Mouse (Mus musculus) forebrain, embryonic 13.5 days (tissue): ENCODE measurements around the gene Nsg1. TPM values are rescaled to one million over a fixed set of nuclear protein-coding genes. Genes with fewer than 3 reads are reported as not detected.

Source experiments
- ATAC-seq: fragments of 200-750 bp; cut with Nextera tagmentation; 2 replicates; pipeline ENCODE4 v1.8.0; 2017
- H3K27ac ChIP-seq: fragments of 300-500 bp; sonication (generic); 2 replicates; pipeline ENCODE4 v1.5.1; 2015; ENCODE audit warnings: inconsistent platforms, mild to moderate bottlenecking, moderate library complexity
- H3K27me3 ChIP-seq: fragments of 300-500 bp; sonication (generic); 2 replicates; pipeline ENCODE4 v1.6.1; 2015; ENCODE audit warnings: mild to moderate bottlenecking, inconsistent platforms
- H3K36me3 ChIP-seq: fragments of 300-500 bp; sonication (generic); 2 replicates; pipeline ENCODE4 v1.6.1; 2015; ENCODE audit warnings: mild to moderate bottlenecking, inconsistent platforms; ENCODE audit not compliant: poor library complexity, severe bottlenecking
- H3K4me1 ChIP-seq: fragments of 300-500 bp; sonication (generic); 2 replicates; pipeline ENCODE4 v1.6.1; 2015; ENCODE audit warnings: inconsistent platforms
- H3K4me2 ChIP-seq: fragments of 300-500 bp; sonication (generic); 2 replicates; pipeline ENCODE4 v1.6.1; 2015; ENCODE audit warnings: inconsistent platforms, mild to moderate bottlenecking, moderate library complexity
- H3K4me3 ChIP-seq: fragments of 300-500 bp; sonication (generic); 2 replicates; pipeline ENCODE4 v1.5.1; 2015; ENCODE audit warnings: mild to moderate bottlenecking, inconsistent platforms
- H3K9ac ChIP-seq: fragments of 300-500 bp; sonication (generic); 2 replicates; pipeline ENCODE4 v1.6.1; 2015; ENCODE audit warnings: mild to moderate bottlenecking, inconsistent platforms
- H3K9me3 ChIP-seq: fragments of 300-500 bp; sonication (generic); replicated peaks from 2 replicates; pipeline ENCODE4 v1.6.1; 2016; ENCODE audit warnings: inconsistent platforms
- WGBS: fragments of 180-500 bp; shearing (Covaris S2); methylation state at CpG from one replicate; pipeline ENCODE4 v1.1.7; 2015; 5-methylcytosine and 5-hydroxymethylcytosine counted together
- polyA plus RNA-seq: library from polyadenylated mRNA; unstranded; fragments of >200 nt; fragmentation: Nextera tagmentation; extraction: Ambion mirVana; gene quantifications from 2 replicates; pipeline ENCODE4 v1.2.1, GENCODE M21; 2015

Gene Nsg1
- polyA plus RNA-seq = 636 and 754 TPM in 2 replicates

- Histone ChIP-seq H3K4me2 (peak within 1 kb of the TSS; percentile 78), H3K4me3 (peak within 1 kb of the TSS; percentile 95), H3K9me3 (no peaks in the 10 kb centered on the region), H3K9ac (peak within 1 kb of the TSS; percentile 100), H3K27me3 (peaks cover 4% of the 10 kb centered on the region), H3K36me3 (peaks cover 28% of the 10 kb centered on the region), H3K4me1 (peaks cover 41% of the 10 kb centered on the region), H3K27ac (peak within 1 kb of the TSS; percentile 97)
- ATAC-seq = peak; percentile 68
- 8% methylated on average over 34 of the region's 35 CpGs for WGBS
These were observed at the start of gene Nsg1 for GRCm38 (mm10) chr5:38159634-38160413. Nsg1 (minus strand) TSS chr5:38159907.

- Histone ChIP-seq H3K4me2 (no peak overlapping the region), H3K4me3 (no peak overlapping the region), H3K27me3 (no peaks in the 10 kb centered on the region), H3K9me3 (no peaks in the 10 kb centered on the region), H3K9ac (no peak overlapping the region), H3K4me1 (peaks cover 8% of the 10 kb centered on the region; the same call in 1 of the 2 replicates), H3K36me3 (peaks cover 82% of the 10 kb centered on the region), H3K27ac (no peak overlapping the region)
- 83% methylated on average over 8 of the region's 8 CpGs for WGBS
- no peak for ATAC-seq
These were observed 49.3 kb upstream of the Nsg1 start for GRCm38 (mm10) chr5:38208985-38209384.

- H3K36me3 ChIP-seq = peaks cover 82% of the 10 kb centered on the region
- no peak for ATAC-seq
These were observed 45.6 kb upstream of the Nsg1 start for GRCm38 (mm10) chr5:38205303-38205726.

GRCm38 (mm10) chr5:38199686-38200085 is 40.0 kb upstream of the Nsg1 start:
- Histone ChIP-seq H3K27me3 (peaks cover 3% of the 10 kb centered on the region; the same call in 1 of the 2 replicates), H3K9ac (no peak overlapping the region), H3K9me3 (no peaks in the 10 kb centered on the region), H3K4me2 (no peak overlapping the region), H3K4me3 (no peak overlapping the region), H3K36me3 (peaks cover 58% of the 10 kb centered on the region), H3K27ac (no peak overlapping the region), H3K4me1 (peaks cover 7% of the 10 kb centered on the region)
- no peak for ATAC-seq
- WGBS = 97% methylated on average over 2 of the region's 2 CpGs

More at GRCm38 (mm10) chr5:38205303-38205726, 45.6 kb upstream of the Nsg1 start:
- WGBS = 86% methylated on average over 7 of the region's 7 CpGs
- Histone ChIP-seq H3K9me3 (no peaks in the 10 kb centered on the region), H3K4me3 (no peak overlapping the region), H3K4me2 (no peak overlapping the region), H3K9ac (no peak overlapping the region), H3K27me3 (no peaks in the 10 kb centered on the region), H3K4me1 (peaks cover 8% of the 10 kb centered on the region; the same call in 1 of the 2 replicates), H3K27ac (no peak overlapping the region)

GRCm38 (mm10) chr5:38197482-38197823 is 37.7 kb upstream of the Nsg1 start:
- Histone ChIP-seq H3K4me3 (no peak overlapping the region), H3K36me3 (peaks cover 36% of the 10 kb centered on the region), H3K9ac (no peak overlapping the region), H3K4me2 (no peak overlapping the region), H3K4me1 (peaks cover 7% of the 10 kb centered on the region), H3K27me3 (peaks cover 3% of the 10 kb centered on the region; the same call in 1 of the 2 replicates), H3K27ac (no peak overlapping the region), H3K9me3 (no peaks in the 10 kb centered on the region)
- peak; percentile 83 for ATAC-seq
- 16% methylated on average over 7 of the region's 7 CpGs for WGBS

GRCm38 (mm10) chr5:38196821-38197481 is 37.2 kb upstream of the Nsg1 start:
- peak; percentile 25; the same call in 1 of the 2 replicates for ATAC-seq
- peaks cover 31% of the 10 kb centered on the region for H3K36me3 ChIP-seq
- no peak overlapping the region for H3K4me3 ChIP-seq
- H3K9ac ChIP-seq = no peak overlapping the region
- no peak overlapping the region for H3K4me2 ChIP-seq
- no peak overlapping the region for H3K27ac ChIP-seq
- H3K4me1 ChIP-seq = peaks cover 7% of the 10 kb centered on the region
- peaks cover 3% of the 10 kb centered on the region; the same call in 1 of the 2 replicates for H3K27me3 ChIP-seq
- 74% methylated on average over 5 of the region's 5 CpGs for WGBS
- H3K9me3 ChIP-seq = no peaks in the 10 kb centered on the region

- no peak overlapping the region for H3K4me3 ChIP-seq
- peaks cover 7% of the 10 kb centered on the region for H3K4me1 ChIP-seq
- peaks cover 3% of the 10 kb centered on the region; the same call in 1 of the 2 replicates for H3K27me3 ChIP-seq
- no peak overlapping the region for H3K9ac ChIP-seq
- H3K4me2 ChIP-seq = no peak overlapping the region
- H3K27ac ChIP-seq = no peak overlapping the region
- no peak for ATAC-seq
- H3K9me3 ChIP-seq = no peaks in the 10 kb centered on the region
- peaks cover 21% of the 10 kb centered on the region for H3K36me3 ChIP-seq
These were observed 36.2 kb upstream of the Nsg1 start for GRCm38 (mm10) chr5:38195941-38196340.

GRCm38 (mm10) chr5:38194946-38195345 is 35.2 kb upstream of the Nsg1 start:
- WGBS = 0% methylated on average over 2 of the region's 2 CpGs
- peaks cover 13% of the 10 kb centered on the region for H3K36me3 ChIP-seq
- no peak overlapping the region for H3K4me2 ChIP-seq
- no peak overlapping the region for H3K27ac ChIP-seq
- no peaks in the 10 kb centered on the region for H3K9me3 ChIP-seq
- no peak overlapping the region for H3K9ac ChIP-seq
- H3K4me3 ChIP-seq = no peak overlapping the region
- H3K4me1 ChIP-seq = peaks cover 7% of the 10 kb centered on the region
- no peak; the same call in 1 of the 2 replicates for ATAC-seq
- H3K27me3 ChIP-seq = peaks cover 3% of the 10 kb centered on the region; the same call in 1 of the 2 replicates

- peaks cover 7% of the 10 kb centered on the region for H3K4me1 ChIP-seq
- no peak overlapping the region for H3K27ac ChIP-seq
- no peak for ATAC-seq
- H3K36me3 ChIP-seq = no peaks in the 10 kb centered on the region
- H3K4me3 ChIP-seq = no peak overlapping the region
- H3K27me3 ChIP-seq = no peaks in the 10 kb centered on the region
- 93% methylated on average over 3 of the region's 3 CpGs for WGBS
- H3K4me2 ChIP-seq = no peak overlapping the region
- H3K9ac ChIP-seq = no peak overlapping the region
- H3K9me3 ChIP-seq = no peaks in the 10 kb centered on the region; the same call in 1 of the 2 replicates
These were observed 31.2 kb upstream of the Nsg1 start for GRCm38 (mm10) chr5:38190907-38191306.

- Histone ChIP-seq H3K27ac (no peak overlapping the region), H3K36me3 (no peaks in the 10 kb centered on the region), H3K4me3 (no peak overlapping the region), H3K4me2 (no peak overlapping the region), H3K9ac (no peak overlapping the region), H3K9me3 (no peaks in the 10 kb centered on the region; the same call in 1 of the 2 replicates), H3K27me3 (no peaks in the 10 kb centered on the region), H3K4me1 (no peaks in the 10 kb centered on the region)
- no peak for ATAC-seq
- WGBS = 91% methylated on average over 2 of the region's 2 CpGs
These were observed 27.3 kb upstream of the Nsg1 start for GRCm38 (mm10) chr5:38187006-38187405.

GRCm38 (mm10) chr5:38184688-38185285 is 25.1 kb upstream of the Nsg1 start:
- H3K9ac ChIP-seq = no peak overlapping the region
- no peak for ATAC-seq

More at GRCm38 (mm10) chr5:38184688-38185285, 25.1 kb upstream of the Nsg1 start:
- Histone ChIP-seq H3K36me3 (no peaks in the 10 kb centered on the region), H3K4me3 (no peak overlapping the region), H3K9me3 (no peaks in the 10 kb centered on the region; the same call in 1 of the 2 replicates), H3K4me2 (no peak overlapping the region), H3K27me3 (no peaks in the 10 kb centered on the region), H3K27ac (no peak overlapping the region), H3K4me1 (no peaks in the 10 kb centered on the region)
- WGBS = 86% methylated on average over 6 of the region's 6 CpGs
